Mouse (Mus musculus) CD4-positive, CD25-positive, alpha-beta regulatory T cell, adult 2 months (primary cell): ENCODE data around the gene Xxylt1.
A peak's percentile ranks its signal among the peaks of the same experiment; 100 is the strongest.
"Not testable (repeated sequence)": the region's sequence is repeated elsewhere in the genome, so short reads cannot be mapped to it uniquely, and the experiment has no call there.

Experiments used
- DNase-seq: peaks from one replicate; pipeline ENCODE4 v3.0.0-alpha.2; 2012; ENCODE audit warnings: low read depth, low spot score

Xxylt1 gene

GRCm38 (mm10) chr16:31024221-31024620, 57.0 kb downstream of the Xxylt1 start:
- DNase-seq, result no peak

GRCm38 (mm10) chr16:31023803-31024202, 57.4 kb downstream of the Xxylt1 start:
- DNase-seq, result no peak

- no peak for DNase-seq
Observed at GRCm38 (mm10) chr16:31022287-31022686, 58.9 kb downstream of the Xxylt1 start.

- no peak for DNase-seq
Observed at GRCm38 (mm10) chr16:31019514-31019913, 61.7 kb downstream of the Xxylt1 start.

- DNase-seq, result no peak
Observed at GRCm38 (mm10) chr16:31017687-31018413, 63.4 kb downstream of the Xxylt1 start.

- no peak for DNase-seq
Observed at GRCm38 (mm10) chr16:31016669-31017068, 64.6 kb downstream of the Xxylt1 start.

GRCm38 (mm10) chr16:31016169-31016568, 65.1 kb downstream of the Xxylt1 start:
- DNase-seq, result peak; percentile 65

GRCm38 (mm10) chr16:31015271-31015670, 66.0 kb downstream of the Xxylt1 start:
- no peak for DNase-seq

GRCm38 (mm10) chr16:31012236-31012635, 69.0 kb downstream of the Xxylt1 start:
- DNase-seq, result no peak

GRCm38 (mm10) chr16:31010443-31010842, 70.8 kb downstream of the Xxylt1 start:
- DNase-seq, result no peak

- no peak for DNase-seq
Observed at GRCm38 (mm10) chr16:31008326-31008725, 72.9 kb downstream of the Xxylt1 start.

GRCm38 (mm10) chr16:31007582-31007981, 73.7 kb downstream of the Xxylt1 start:
- DNase-seq, result no peak

GRCm38 (mm10) chr16:31005693-31006092, 75.5 kb downstream of the Xxylt1 start:
- DNase-seq, result no peak

GRCm38 (mm10) chr16:31004321-31004682, 76.9 kb downstream of the Xxylt1 start:
- no peak for DNase-seq

GRCm38 (mm10) chr16:31003592-31004320, 77.5 kb downstream of the Xxylt1 start:
- DNase-seq, result not testable (repeated sequence)

GRCm38 (mm10) chr16:31002926-31003325, 78.3 kb downstream of the Xxylt1 start:
- DNase-seq, result no peak

- no peak for DNase-seq
Observed at GRCm38 (mm10) chr16:31002117-31002516, 79.1 kb downstream of the Xxylt1 start.

GRCm38 (mm10) chr16:30998711-30999110, 82.5 kb downstream of the Xxylt1 start:
- DNase-seq, result no peak

GRCm38 (mm10) chr16:30998048-30998447, 83.2 kb downstream of the Xxylt1 start:
- no peak for DNase-seq

- DNase-seq, result peak; percentile 55
Observed at GRCm38 (mm10) chr16:30995446-30995845, 85.8 kb downstream of the Xxylt1 start.

- no peak for DNase-seq
Observed at GRCm38 (mm10) chr16:30994881-30995280, 86.4 kb downstream of the Xxylt1 start.

- no peak for DNase-seq
Observed at GRCm38 (mm10) chr16:30994296-30994695, 86.9 kb downstream of the Xxylt1 start.

- DNase-seq, result no peak
Observed at GRCm38 (mm10) chr16:30992568-30992967, 88.7 kb downstream of the Xxylt1 start.
